Mouse (Mus musculus) heart, postnatal 10 days (tissue): ENCODE data around the gene Bcr. TPM values are rescaled to one million over a fixed set of nuclear protein-coding genes. Genes with fewer than 3 reads are reported as not detected.
A peak's percentile ranks its signal among the peaks of the same experiment; 100 is the strongest.
"Not testable (repeated sequence)": the region's sequence is repeated elsewhere in the genome, so short reads cannot be mapped to it uniquely, and the experiment has no call there.

Source experiments
- DNase-seq, 2 experiments: peaks; one replicate each; pipeline ENCODE4 v3.0.0; 2021
- intact Hi-C: fragments of 180-260 bp; cut with DNase I; formaldehyde crosslinking; loops from one replicate; pipeline ENCODE4 v1.15.1; 2025
- total RNA-seq, 2 experiments: library from RNA; stranded (reverse); gene quantifications; 2 replicates each; pipeline ENCODE4 v1.2.3; 2021

The Bcr gene
- total RNA-seq = 10 to 100 TPM; 11.1 to 11.7 TPM

GRCm38 (mm10) chr10:75060217-75060842 lies at the start of gene Bcr:
TSS of gene Bcr (plus strand) at chr10:75060592.
- peak; percentile 76 to 81 for DNase-seq
- intact Hi-C loops = no loop called here

- intact Hi-C loops = no loop called here
- DNase-seq = no peak
Measured at GRCm38 (mm10) chr10:75010704-75011103, 49.7 kb upstream of the Bcr start.

- intact Hi-C loops = no loop called here
- DNase-seq = no peak
Measured at GRCm38 (mm10) chr10:75015465-75015864, 44.9 kb upstream of the Bcr start.

- intact Hi-C loops = no loop called here
- DNase-seq = no peak
Measured at GRCm38 (mm10) chr10:75016481-75016880, 43.9 kb upstream of the Bcr start.

- no peak for DNase-seq
- intact Hi-C loops = no loop called here
Measured at GRCm38 (mm10) chr10:75020271-75020670, 40.1 kb upstream of the Bcr start.

GRCm38 (mm10) chr10:75021138-75021537 lies 39.3 kb upstream of the Bcr start:
- DNase-seq = peak; percentile 73 to 81
- intact Hi-C loops = loop anchor here (1.0 kb wide), 1 partner anchor 84 kb away; no protein-coding TSS in a partner anchor

- no peak for DNase-seq
- intact Hi-C loops = no loop called here
Measured at GRCm38 (mm10) chr10:75026491-75026890, 33.9 kb upstream of the Bcr start.

- intact Hi-C loops = no loop called here
- no peak for DNase-seq
Measured at GRCm38 (mm10) chr10:75028743-75029142, 31.6 kb upstream of the Bcr start.

GRCm38 (mm10) chr10:75029677-75030076 lies 30.7 kb upstream of the Bcr start:
- DNase-seq = no peak
- intact Hi-C loops = no loop called here

- DNase-seq = no peak
Measured at GRCm38 (mm10) chr10:75030234-75030633, 30.2 kb upstream of the Bcr start.

GRCm38 (mm10) chr10:75031345-75032114 lies 28.9 kb upstream of the Bcr start:
- intact Hi-C loops = no loop called here
- DNase-seq = no peak

More at GRCm38 (mm10) chr10:75030234-75030633, 30.2 kb upstream of the Bcr start:
- intact Hi-C loops = no loop called here

GRCm38 (mm10) chr10:75032395-75032794 lies 28.0 kb upstream of the Bcr start, which contains the start of gene Rsph14:
TSS of gene Rsph14 (minus strand) at chr10:75032586.
- intact Hi-C loops = no loop called here
- peak; percentile 74 to 80 for DNase-seq

- DNase-seq = peak; percentile 96 to 97
- intact Hi-C loops = no loop called here
Measured at GRCm38 (mm10) chr10:75036883-75037379, 23.5 kb upstream of the Bcr start, which contains the start of gene Rab36. TSS of gene Rab36 (plus strand) at chr10:75037058.

GRCm38 (mm10) chr10:75042060-75042459 lies 18.3 kb upstream of the Bcr start:
- intact Hi-C loops, DNase-seq: not testable (repeated sequence)

GRCm38 (mm10) chr10:75044459-75044858 lies 15.9 kb upstream of the Bcr start:
- intact Hi-C loops = no loop called here

GRCm38 (mm10) chr10:75045831-75046230 lies 14.6 kb upstream of the Bcr start:
- intact Hi-C loops = no loop called here
- no peak for DNase-seq

More at GRCm38 (mm10) chr10:75044459-75044858, 15.9 kb upstream of the Bcr start:
- DNase-seq = no peak

- intact Hi-C loops = no loop called here
- no peak for DNase-seq
Measured at GRCm38 (mm10) chr10:75048711-75049110, 11.7 kb upstream of the Bcr start.

GRCm38 (mm10) chr10:75051364-75052074 lies 8.9 kb upstream of the Bcr start:
- intact Hi-C loops = no loop called here
- DNase-seq = no peak

- DNase-seq = no peak
- intact Hi-C loops = no loop called here
Measured at GRCm38 (mm10) chr10:75052902-75053301, 7.5 kb upstream of the Bcr start.

- intact Hi-C loops = no loop called here
- DNase-seq = no peak
Measured at GRCm38 (mm10) chr10:75053655-75054054, 6.7 kb upstream of the Bcr start.

GRCm38 (mm10) chr10:75054125-75054524 lies 6.3 kb upstream of the Bcr start:
- intact Hi-C loops = no loop called here
- peak; percentile 61 to 64 for DNase-seq
